Mouse (Mus musculus) G1E (cell line): ENCODE data around the gene Gnptg.

ENCODE experiments used
- CTCF ChIP-seq: IDR thresholded peaks from 2 replicates; pipeline ENCODE4 v1.5.1; 2012; ENCODE audit warnings: low read depth, low read length, inconsistent platforms, mixed read lengths
- GATA1 ChIP-seq: IDR thresholded peaks from 2 replicates; pipeline ENCODE4 v1.6.1; 2012; ENCODE audit warnings: borderline replicate concordance, low read length, inconsistent platforms, mixed read lengths
- GATA2 ChIP-seq: IDR thresholded peaks from 2 replicates; pipeline ENCODE4 v1.6.1; 2012; ENCODE audit warnings: low read depth, low read length, inconsistent platforms, borderline replicate concordance
- POLR2AphosphoS5 ChIP-seq: IDR thresholded peaks from 2 replicates; pipeline ENCODE4 v1.6.1; 2012; ENCODE audit warnings: low read depth, low read length, inconsistent platforms; ENCODE audit not compliant: insufficient replicate concordance
- TAL1 ChIP-seq: conservative IDR thresholded peaks from 2 replicates; pipeline ENCODE4 v1.6.1; 2012; ENCODE audit warnings: low read depth, low read length, inconsistent platforms, mixed read lengths

- TF ChIP-seq CTCF, result no peak
- no peak for TF ChIP-seq TAL1
- TF ChIP-seq GATA2, result no peak
- no peak for TF ChIP-seq GATA1
- no peak for TF ChIP-seq POLR2AphosphoS5
Measured at GRCm38 (mm10) chr17:25248033-25248750, 8.3 kb upstream of the Gnptg start.
